Mouse (Mus musculus) gastrocnemius, adult 8-10 months (tissue): ENCODE measurements around the gene Tfpi2. TPM values are rescaled to one million over a fixed set of nuclear protein-coding genes. Genes with fewer than 3 reads are reported as not detected.

Source experiments
- DNase-seq, 2 experiments: peaks; one replicate each; pipeline ENCODE4 v3.0.0; 2022; ENCODE audit warnings: low spot score in 2 of 2
- total RNA-seq, 4 experiments: library from RNA; stranded (reverse); gene quantifications; 2 replicates each; pipeline ENCODE4 v1.2.4; 2022

Gene Tfpi2
- total RNA-seq: under 1 TPM in 1 of 4 experiments, not detected in 3; 0.24 TPM

DNA sequence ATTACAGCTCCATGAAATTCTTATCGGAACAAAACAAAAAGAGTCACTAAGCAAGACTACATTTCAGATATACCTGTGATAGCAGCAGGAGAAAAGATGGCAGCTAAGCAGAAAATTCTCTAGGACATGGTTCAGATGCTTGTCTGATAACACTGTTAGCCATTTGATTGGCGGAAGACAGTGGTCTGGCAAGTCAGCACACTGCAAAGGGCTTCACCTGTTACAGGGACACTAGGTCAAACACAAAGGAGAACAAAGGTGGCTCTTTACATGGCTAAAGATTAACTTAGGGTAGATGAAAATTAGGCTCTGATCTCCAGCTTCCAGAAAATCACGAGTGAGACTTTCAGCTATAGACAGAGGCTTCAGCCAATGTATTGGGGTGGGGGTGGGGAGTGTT, at the start of gene Tfpi2:
Gene Tfpi2 (minus strand): TSS at position 170 of the 400 bp plus-strand sequence.
- DNase-seq: no peak

GRCm38 (mm10) chr6:4030956-4031355, 42.2 kb upstream of the Tfpi2 start:
- no peak for DNase-seq

- DNase-seq: no peak
Measured at GRCm38 (mm10) chr6:4026367-4026766, 37.6 kb upstream of the Tfpi2 start.

- DNase-seq: no peak
Measured at GRCm38 (mm10) chr6:4022645-4023044, 33.9 kb upstream of the Tfpi2 start.

DNA sequence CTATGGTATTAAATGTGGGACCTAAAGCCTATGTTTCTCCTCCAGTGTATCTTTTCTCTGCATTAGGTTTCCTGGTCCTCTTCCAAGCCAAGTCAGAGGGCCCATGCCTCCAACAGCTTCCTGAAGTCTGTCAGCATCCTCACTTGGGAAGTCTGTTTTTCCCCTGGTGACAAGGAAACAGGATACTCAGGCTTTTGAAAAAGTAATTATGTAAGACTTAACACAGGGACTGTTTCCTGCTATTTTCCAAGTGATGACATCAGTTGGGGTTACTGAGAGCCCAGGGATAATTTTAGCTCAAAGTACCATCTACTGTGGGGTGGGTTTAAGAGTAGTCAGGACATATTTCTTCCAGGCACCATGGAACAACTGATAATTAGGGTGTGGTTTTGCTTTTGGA, 20.8 kb upstream of the Tfpi2 start:
- no peak for DNase-seq

DNA sequence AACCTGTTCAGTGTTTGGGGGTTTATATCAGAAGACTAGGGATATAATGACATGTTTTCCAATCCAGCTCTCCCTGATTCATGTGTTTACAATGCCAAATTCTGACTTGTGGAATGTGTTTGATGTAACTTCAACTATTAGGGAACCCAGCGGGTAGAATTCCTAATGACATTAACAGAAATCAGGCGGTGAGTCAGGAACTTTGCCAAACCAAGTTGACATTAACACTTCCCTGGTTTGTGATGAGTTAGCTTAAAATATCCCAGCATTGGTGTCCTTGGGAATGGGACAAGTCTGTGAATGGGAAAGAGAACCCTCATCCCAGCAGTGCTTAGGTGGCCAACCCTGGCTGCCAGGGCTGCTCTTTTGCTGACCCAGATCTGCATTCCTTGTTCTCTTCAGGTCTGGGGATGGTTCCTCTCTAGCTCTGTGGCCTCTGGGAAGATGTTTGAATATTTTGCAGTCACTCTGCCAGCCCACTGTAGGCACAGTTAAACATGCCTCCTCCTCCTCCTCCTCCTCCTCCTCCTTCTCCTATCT, 19.9 kb upstream of the Tfpi2 start:
- no peak for DNase-seq

GRCm38 (mm10) chr6:4004808-4005207, 16.1 kb upstream of the Tfpi2 start:
- DNase-seq: no peak

DNA sequence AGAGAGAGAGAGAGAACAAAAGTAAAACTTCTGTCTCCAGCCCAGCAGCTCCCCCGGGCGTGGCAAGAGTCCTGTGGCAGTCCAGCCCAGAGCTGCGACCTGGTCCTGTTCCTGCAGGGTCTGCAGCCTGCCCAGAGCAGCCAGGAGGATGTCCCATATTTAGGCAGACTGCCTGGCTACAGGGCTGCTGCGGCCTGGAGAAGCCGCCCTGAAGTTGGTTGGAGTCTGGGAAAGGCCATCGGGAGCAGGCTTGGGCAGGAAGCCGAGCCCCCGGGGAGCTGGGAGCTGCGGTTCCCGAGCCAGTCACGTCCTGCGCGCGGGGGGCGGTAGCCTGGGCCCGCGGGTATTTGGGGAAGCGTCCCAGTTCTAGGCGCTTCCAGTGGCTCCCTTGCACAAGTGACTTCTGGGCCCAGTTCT, 15.2 kb upstream of the Tfpi2 start, which contains the start of gene Gng11:
Gene Gng11 (plus strand): TSS at position 15 of the 417 bp plus-strand sequence.
- peak; percentile 69 to 78 for DNase-seq

- no peak for DNase-seq
Measured at GRCm38 (mm10) chr6:4003445-4003844, 14.7 kb upstream of the Tfpi2 start.

- no peak for DNase-seq
Measured at GRCm38 (mm10) chr6:4000716-4001115, 12.0 kb upstream of the Tfpi2 start.

DNA sequence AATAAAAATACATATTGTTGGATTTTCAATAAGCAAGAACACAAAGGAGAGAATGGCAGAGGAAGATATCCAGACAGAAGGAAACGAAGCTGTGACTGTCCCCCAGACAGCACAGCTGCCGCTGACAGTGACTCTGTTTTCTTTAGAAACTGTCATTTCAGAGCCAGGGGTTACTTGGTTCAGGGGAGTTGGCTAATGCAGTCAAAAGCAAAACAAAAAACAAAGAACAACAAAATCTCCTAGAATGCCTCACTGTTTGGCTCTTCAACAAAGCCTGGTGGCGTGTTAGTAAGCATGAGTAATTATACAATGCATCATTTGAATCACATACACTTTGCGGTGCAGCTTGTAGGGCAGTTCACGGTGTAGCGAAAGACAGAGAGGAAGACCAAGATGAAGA, 10.6 kb upstream of the Tfpi2 start:
- no peak for DNase-seq

DNA sequence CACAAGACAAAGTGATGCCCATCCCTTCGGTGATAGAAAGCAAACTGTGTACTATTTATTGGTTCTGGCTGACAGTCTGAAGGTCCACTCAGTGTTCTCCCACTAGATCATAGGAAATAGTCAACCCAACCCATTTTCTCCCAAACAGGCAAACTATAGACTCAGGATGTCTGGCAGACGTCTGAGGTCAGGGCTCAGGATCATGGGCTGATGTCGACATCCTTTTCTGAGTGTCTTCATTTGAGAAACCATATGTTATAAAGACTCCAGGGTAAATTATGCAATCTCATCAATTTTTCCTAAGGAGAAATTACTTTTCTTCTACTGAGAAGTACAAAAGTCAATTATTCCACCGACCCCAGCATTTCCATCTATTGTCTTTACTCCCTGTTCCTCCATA, 9.4 kb upstream of the Tfpi2 start:
- DNase-seq: no peak

- no peak for DNase-seq
Measured at GRCm38 (mm10) chr6:3993492-3993891, 4.8 kb upstream of the Tfpi2 start, which contains the start of gene Gngt1. TSS of gene Gngt1 (plus strand) at chr6:3993792.

GRCm38 (mm10) chr6:3982661-3983284, 5.9 kb downstream of the Tfpi2 start:
- no peak for DNase-seq

DNA sequence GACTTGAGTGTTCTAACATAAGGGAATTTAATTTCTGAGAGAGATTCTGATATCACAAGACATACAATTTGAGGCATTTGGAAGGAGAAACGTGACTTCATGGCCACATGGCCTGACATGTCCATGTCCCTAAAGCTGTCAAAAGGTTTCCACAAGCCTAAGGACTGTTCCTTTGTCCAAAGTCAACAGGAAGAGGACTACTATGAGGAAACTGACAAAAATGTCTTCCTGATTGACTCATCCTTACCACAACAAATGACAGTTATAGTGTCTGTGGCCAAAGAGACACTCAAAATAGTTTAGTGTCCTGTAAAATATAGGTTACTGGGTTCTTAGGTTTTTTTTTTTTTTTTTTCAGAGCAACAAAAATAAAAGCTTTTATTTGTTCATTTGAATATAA, 15.0 kb downstream of the Tfpi2 start:
- no peak for DNase-seq

DNA sequence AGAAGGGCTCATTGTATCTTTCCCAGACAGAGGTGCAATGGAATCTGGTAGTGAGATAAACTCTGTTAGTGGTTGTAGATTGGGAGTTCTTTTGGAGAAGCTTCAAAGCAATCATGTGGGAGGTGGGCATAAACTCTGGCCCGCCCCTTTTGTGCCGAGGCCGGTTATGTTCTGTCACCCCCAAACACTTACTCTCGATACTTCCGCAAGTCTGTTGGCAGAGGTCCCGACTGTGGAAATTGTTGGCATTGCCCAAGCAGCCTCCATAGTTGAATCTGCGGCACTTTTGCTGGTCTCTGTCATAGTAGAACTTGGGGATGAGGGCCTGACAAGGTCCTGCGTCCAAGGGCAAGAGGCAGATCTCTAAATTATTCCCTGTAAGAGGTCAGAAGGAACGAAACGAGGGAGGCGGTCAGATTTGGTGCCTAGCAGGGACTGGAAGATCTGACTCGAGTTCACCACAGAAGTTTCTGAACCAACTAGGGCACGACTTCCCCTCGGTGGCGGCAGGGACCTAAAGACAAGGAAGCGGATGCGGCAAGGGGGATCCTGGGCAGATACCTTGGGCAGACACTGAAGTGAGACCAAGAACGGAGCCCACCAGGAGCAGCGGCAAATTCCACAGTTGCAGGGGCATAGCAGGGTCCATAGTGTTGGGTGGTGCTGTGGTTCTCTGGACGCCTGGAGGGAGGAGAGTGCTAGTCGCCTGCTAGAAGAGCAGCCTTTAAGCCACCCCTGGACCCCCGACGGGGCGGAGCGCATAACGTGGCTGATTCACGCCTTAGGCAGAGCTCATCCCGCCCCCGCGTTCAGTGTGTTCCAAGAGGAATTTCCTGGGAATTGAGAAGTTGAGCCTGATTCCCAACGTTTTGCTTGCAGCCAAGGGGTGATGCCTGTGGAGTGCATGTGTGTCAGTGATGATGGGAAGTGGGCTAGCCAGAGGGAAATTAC, 20.8 kb downstream of the Tfpi2 start:
- DNase-seq: peak; percentile 4 to 11

GRCm38 (mm10) chr6:3954969-3955368, 33.8 kb downstream of the Tfpi2 start:
- no peak for DNase-seq

GRCm38 (mm10) chr6:3936140-3936714, 52.5 kb downstream of the Tfpi2 start:
- DNase-seq: no peak

DNA sequence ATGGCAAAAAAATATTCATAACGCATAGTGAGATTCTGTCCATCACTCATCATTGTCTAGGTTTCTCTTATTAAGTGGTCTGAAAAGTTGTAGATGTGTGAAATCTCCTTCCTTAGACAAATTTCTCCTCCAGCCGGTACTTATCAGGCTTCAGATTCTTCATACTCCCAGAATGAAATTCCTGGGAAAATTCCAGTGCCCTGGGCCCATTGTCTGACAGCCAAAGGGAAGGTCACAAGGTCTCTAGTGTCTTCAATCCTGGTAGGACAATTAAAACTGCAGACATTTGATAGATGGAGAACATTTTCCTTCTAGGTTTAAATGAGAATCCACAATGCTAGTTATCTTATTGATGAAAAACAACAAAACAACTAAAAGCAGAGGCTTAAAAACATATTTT, 53.1 kb downstream of the Tfpi2 start:
- no peak for DNase-seq

GRCm38 (mm10) chr6:3935048-3935447, 53.7 kb downstream of the Tfpi2 start:
- DNase-seq: no peak

DNA sequence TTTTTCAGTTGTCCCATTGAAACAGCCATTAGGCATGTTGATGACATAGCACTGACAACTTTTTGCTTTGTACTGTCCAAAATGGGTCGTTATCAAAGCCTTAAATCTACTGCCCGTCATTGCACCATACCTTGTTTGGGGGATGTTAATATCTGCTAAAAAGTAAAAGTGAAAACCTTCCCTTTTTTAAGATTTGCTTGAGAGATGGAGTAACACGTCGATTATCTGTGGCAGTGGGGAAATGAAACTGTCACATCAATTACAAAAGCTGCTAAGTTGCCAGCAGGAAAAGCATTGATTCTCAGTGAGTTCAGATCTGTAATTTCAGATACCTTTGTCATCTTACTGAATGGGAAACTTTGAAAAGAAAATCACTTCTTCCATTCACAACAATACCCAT, 62.6 kb downstream of the Tfpi2 start:
- DNase-seq: no peak

- DNase-seq: no peak
Measured at GRCm38 (mm10) chr6:3922870-3923269, 65.8 kb downstream of the Tfpi2 start.
